Mouse (Mus musculus) brain, embryonic 14.5 days (tissue): ENCODE data around the gene Ankrd44.

Source experiments
- CTCF ChIP-seq: fragments of 200-500 bp; IDR thresholded peaks from 2 replicates; pipeline ENCODE4 v1.5.1; 2012; ENCODE audit warnings: inconsistent platforms, mild to moderate bottlenecking, moderate library complexity, borderline replicate concordance; ENCODE audit not compliant: insufficient read depth, insufficient read length; ENCODE audit errors: extremely low read depth
- POLR2A ChIP-seq: fragments of 200-500 bp; IDR thresholded peaks from 2 replicates; pipeline ENCODE4 v1.6.1; 2012; ENCODE audit warnings: mild to moderate bottlenecking, inconsistent platforms, borderline replicate concordance; ENCODE audit not compliant: poor library complexity, insufficient read depth, insufficient read length, severe bottlenecking; ENCODE audit errors: extremely low read depth

DNA sequence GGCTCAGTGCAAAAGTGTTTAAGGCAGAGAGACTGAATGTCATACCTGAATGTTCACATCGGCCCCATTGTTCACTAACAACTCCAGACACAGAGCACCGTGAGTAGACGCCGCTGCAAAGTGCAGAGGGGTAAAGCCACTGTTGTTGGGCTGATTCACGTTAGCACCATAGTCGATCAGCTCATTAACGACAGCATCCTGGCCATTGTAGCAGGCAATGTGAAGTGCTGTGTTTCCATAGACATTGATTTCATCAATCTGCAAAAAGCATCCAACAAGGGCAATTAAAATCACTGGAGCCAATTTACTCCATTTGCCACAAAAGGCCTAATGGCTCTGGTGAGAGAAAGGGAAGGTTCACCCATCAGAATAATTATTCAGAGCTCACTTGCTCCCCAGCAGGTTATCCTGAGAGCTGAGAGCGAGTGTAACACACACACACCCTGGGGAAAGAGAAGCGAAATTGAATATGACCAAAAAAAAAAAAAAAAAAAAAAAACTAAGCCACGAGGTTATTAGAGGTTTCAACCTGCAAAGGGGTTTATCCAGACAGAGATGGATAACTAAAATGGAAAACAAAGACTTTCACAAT is 163.9 kb downstream of the Ankrd44 start:
- no peak for TF ChIP-seq POLR2A
- no peak for TF ChIP-seq CTCF
